Mouse (Mus musculus): ENCODE measurements around the gene Tead3. TPM values are rescaled to one million over a fixed set of nuclear protein-coding genes. Genes with fewer than 3 reads are reported as not detected.

Tead3 gene
- polyA plus RNA-seq, 1 experiment from 2014 or later, result 5.8 TPM

DNA sequence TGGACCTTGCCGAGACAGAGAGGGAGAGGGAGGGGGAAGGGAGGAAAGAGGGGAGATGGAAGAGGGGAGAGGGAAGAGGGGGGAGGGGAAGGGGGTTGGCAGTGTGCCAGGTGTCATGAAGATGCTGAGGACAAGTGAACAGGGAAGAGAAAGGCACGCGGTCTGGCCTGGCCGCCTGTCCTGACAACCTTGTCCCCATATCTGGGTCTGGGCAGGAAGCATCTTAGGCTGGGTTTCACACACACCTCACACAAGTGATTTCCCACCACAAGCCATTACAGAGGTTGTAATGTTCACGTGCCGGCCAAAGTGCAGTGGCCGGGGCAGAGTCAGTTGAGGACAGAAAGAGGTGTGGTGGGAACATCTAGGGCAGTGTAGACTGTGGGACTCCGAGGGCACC, 63.0 kb downstream of the Tead3 start:
- peak; percentile 93 for ATAC-seq
- peak overlapping the region; percentile 57; the same call in 1 of the 2 replicates for H3K27ac ChIP-seq (ENCODE audit: low read depth, low read length)
- no peak for TF ChIP-seq CTCF (IDR thresholded peaks at IDR 0.05; ENCODE audit: low read depth)
- 27% methylated on average over 8 of the region's 8 CpGs for WGBS
- peaks cover 6% of the 10 kb centered on the region; the same call in 1 of the 2 replicates for H3K36me3 ChIP-seq (ENCODE audit: control insufficient read depth, insufficient read depth)
- H3K9ac ChIP-seq (ENCODE audit: low read depth, low read length), result no peak overlapping the region
- H3K4me1 ChIP-seq (replicated peaks; ENCODE audit: control insufficient read depth, insufficient read depth, low read length), result 0 out of 2 replicates have a peak, but pooled peaks cover 6% of the 10 kb centered on the region
- H3K4me2 ChIP-seq (replicated peaks; ENCODE audit: low read depth), result no peak overlapping the region; the same call in 1 of the 2 replicates
- H3K27me3 ChIP-seq (replicated peaks; ENCODE audit: control insufficient read depth, insufficient read depth, low read length), result no peaks in the 10 kb centered on the region
- no peak overlapping the region for H3K4me3 ChIP-seq (ENCODE audit: low read depth, low read length)
- no peaks in the 10 kb centered on the region for H3K9me3 ChIP-seq (ENCODE audit: control insufficient read depth)

DNA sequence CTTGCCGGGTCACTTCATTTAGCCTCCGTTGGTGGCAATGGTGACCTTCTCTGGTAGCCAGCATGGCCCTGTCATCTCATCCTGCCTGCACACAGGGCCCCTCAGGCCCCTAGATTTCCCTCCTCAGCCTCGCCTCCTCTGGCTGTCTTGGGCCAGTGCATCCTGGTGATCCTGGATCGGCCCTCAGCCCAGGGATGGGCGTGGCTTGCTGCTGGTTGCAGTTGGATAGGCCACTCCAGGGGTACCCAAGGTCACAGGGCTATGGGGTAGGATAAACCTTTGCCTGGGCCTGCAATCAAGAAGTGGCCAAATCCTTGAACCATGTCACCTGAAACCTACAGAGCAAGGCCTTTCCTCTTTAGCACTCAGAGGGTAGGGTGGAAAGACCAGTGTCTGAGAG, 63.7 kb downstream of the Tead3 start:
- 59% methylated on average over 5 of the region's 5 CpGs for WGBS
- H3K4me1 ChIP-seq (replicated peaks; ENCODE audit: control insufficient read depth, insufficient read depth, low read length), result 0 out of 2 replicates have a peak, but pooled peaks cover 6% of the 10 kb centered on the region
- H3K4me2 ChIP-seq (replicated peaks; ENCODE audit: low read depth), result no peak overlapping the region
- ATAC-seq, result no peak
- no peak overlapping the region for H3K9ac ChIP-seq (ENCODE audit: low read depth, low read length)
- no peaks in the 10 kb centered on the region for H3K9me3 ChIP-seq (ENCODE audit: control insufficient read depth)
- H3K27ac ChIP-seq (ENCODE audit: low read depth, low read length), result no peak overlapping the region
- TF ChIP-seq CTCF (IDR thresholded peaks at IDR 0.05; ENCODE audit: low read depth), result peak; percentile 40; the same call in 1 of the 2 replicates
- H3K4me3 ChIP-seq (ENCODE audit: low read depth, low read length), result no peak overlapping the region
- H3K36me3 ChIP-seq (ENCODE audit: control insufficient read depth, insufficient read depth), result peaks cover 6% of the 10 kb centered on the region; the same call in 1 of the 2 replicates
- H3K27me3 ChIP-seq (replicated peaks; ENCODE audit: control insufficient read depth, insufficient read depth, low read length), result no peaks in the 10 kb centered on the region

DNA sequence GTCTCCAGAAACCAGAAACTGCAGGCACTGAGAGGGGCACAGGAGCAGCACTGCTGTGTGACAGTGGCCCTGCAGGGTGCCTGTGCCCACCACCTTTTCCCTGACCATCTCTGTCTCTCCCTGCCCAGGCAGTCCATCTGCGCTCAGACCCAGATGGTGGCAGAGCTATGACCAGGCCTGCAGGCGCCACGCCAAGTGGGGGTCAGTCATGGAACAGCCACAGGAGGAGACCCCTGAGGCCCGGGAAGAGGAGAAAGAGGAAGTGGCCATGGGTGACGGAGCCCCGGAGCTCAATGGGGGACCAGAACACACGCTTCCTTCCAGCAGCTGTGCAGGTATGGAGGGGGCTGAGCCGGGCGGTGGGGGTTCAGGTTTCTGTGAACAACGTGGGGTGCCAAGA, 64.5 kb downstream of the Tead3 start:
- ATAC-seq, result no peak
- Histone ChIP-seq H3K27ac (ENCODE audit: low read depth, low read length) (no peak overlapping the region), H3K4me1 (replicated peaks; ENCODE audit: control insufficient read depth, insufficient read depth, low read length) (0 out of 2 replicates have a peak, but pooled peaks cover 6% of the 10 kb centered on the region), H3K27me3 (replicated peaks; ENCODE audit: control insufficient read depth, insufficient read depth, low read length) (no peaks in the 10 kb centered on the region), H3K9ac (ENCODE audit: low read depth, low read length) (no peak overlapping the region), H3K9me3 (ENCODE audit: control insufficient read depth) (no peaks in the 10 kb centered on the region), H3K36me3 (ENCODE audit: control insufficient read depth, insufficient read depth) (peaks cover 6% of the 10 kb centered on the region; the same call in 1 of the 2 replicates), H3K4me3 (ENCODE audit: low read depth, low read length) (no peak overlapping the region), H3K4me2 (replicated peaks; ENCODE audit: low read depth) (no peak overlapping the region)
- no peak for TF ChIP-seq CTCF (IDR thresholded peaks at IDR 0.05; ENCODE audit: low read depth)
- WGBS, result 87% methylated on average over 10 of the region's 10 CpGs

DNA sequence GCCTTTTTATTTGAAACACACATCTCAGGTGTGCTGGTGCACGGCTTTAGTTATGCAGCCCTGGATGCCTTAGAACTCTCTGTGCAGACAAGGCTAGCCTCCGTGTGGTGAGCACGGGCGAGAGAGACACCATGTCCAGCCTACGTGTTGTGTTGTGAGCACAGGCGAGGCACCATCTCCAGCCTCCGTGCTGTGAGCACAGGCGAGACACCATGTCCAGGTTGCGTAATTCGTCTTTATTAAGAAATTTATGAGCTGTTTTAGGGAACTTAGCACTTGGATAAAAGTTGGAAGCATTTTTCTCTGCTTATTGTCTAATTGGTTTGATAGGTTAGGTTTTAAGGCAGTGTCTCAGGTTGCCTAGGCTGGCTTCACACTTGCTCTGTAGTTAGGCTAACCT, 67.4 kb downstream of the Tead3 start:
- no peaks in the 10 kb centered on the region for H3K27me3 ChIP-seq (replicated peaks; ENCODE audit: control insufficient read depth, insufficient read depth, low read length)
- no peak overlapping the region for H3K4me3 ChIP-seq (ENCODE audit: low read depth, low read length)
- H3K9me3 ChIP-seq (ENCODE audit: control insufficient read depth), result no peaks in the 10 kb centered on the region
- 69% methylated on average over 10 of the region's 10 CpGs for WGBS
- no peaks in the 10 kb centered on the region; the same call in 1 of the 2 replicates for H3K36me3 ChIP-seq (ENCODE audit: control insufficient read depth, insufficient read depth)
- 0 out of 2 replicates have a peak, but pooled peaks cover 6% of the 10 kb centered on the region for H3K4me1 ChIP-seq (replicated peaks; ENCODE audit: control insufficient read depth, insufficient read depth, low read length)
- no peak overlapping the region for H3K27ac ChIP-seq (ENCODE audit: low read depth, low read length)
- no peak overlapping the region for H3K9ac ChIP-seq (ENCODE audit: low read depth, low read length)
- no peak for ATAC-seq
- peak overlapping the region; percentile 37; the same call in 1 of the 2 replicates for H3K4me2 ChIP-seq (replicated peaks; ENCODE audit: low read depth)
- no peak for TF ChIP-seq CTCF (IDR thresholded peaks at IDR 0.05; ENCODE audit: low read depth)

DNA sequence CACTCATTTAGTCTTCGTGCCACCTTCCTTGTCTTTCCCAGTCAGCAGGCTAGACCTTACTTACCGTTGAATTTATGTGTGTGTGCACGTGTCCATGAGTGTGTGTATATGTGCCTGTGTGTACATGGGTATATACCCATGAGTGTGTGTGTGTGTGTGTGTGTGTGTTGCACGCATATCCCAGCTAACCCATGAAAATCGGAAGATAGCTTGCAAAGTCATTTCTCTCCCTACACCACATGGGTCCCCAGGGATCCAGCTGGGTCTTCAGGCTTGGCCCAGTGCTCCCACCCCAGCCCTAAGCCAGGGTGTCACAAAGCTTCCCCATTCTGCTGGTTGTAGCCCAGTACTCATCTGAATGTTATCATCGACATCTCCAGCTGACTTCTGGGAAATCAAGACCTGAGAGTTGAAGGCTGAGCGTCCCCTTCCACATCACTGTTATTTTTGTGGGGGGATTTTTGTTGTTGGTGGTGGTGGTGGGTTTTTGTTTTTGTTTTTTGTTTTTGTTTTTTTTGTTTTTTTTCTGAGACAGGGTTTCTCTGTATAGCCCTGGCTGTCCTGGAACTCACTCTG, 68.7 kb downstream of the Tead3 start:
- Histone ChIP-seq H3K9ac (ENCODE audit: low read depth, low read length) (no peak overlapping the region), H3K27ac (ENCODE audit: low read depth, low read length) (no peak overlapping the region), H3K4me1 (replicated peaks; ENCODE audit: control insufficient read depth, insufficient read depth, low read length) (0 out of 2 replicates have a peak, but pooled peaks cover 5% of the 10 kb centered on the region), H3K9me3 (ENCODE audit: control insufficient read depth) (no peaks in the 10 kb centered on the region), H3K27me3 (replicated peaks; ENCODE audit: control insufficient read depth, insufficient read depth, low read length) (no peaks in the 10 kb centered on the region), H3K4me2 (replicated peaks; ENCODE audit: low read depth) (no peak overlapping the region), H3K36me3 (ENCODE audit: control insufficient read depth, insufficient read depth) (no peaks in the 10 kb centered on the region; the same call in 1 of the 2 replicates), H3K4me3 (ENCODE audit: low read depth, low read length) (no peak overlapping the region)
- TF ChIP-seq CTCF (IDR thresholded peaks at IDR 0.05; ENCODE audit: low read depth), result no peak
- 94% methylated on average over 7 of the region's 7 CpGs for WGBS
- no peak for ATAC-seq

Other genes with a start within 250 kb of the Tead3 start
- 0.57 and 0.60 TPM in 2 replicates for gene Scube3, start 208.7 kb downstream of the Tead3 start, polyA plus RNA-seq (2015; fragmentation: Nextera tagmentation; extraction: Ambion mirVana)
- 10.6 and 11.6 TPM in 2 replicates for gene Zfp523, start 173.7 kb downstream of the Tead3 start, polyA plus RNA-seq (2015; fragmentation: Nextera tagmentation; extraction: Ambion mirVana)
- gene Def6, start 143.0 kb downstream of the Tead3 start, polyA plus RNA-seq (2015; fragmentation: Nextera tagmentation; extraction: Ambion mirVana), result 1.7 TPM in 2 replicates
- 1.7 and 2.1 TPM in 2 replicates for gene Ppard, start 118.1 kb downstream of the Tead3 start, polyA plus RNA-seq (2015; fragmentation: Nextera tagmentation; extraction: Ambion mirVana)
- gene Fance, start 37.3 kb downstream of the Tead3 start, polyA plus RNA-seq (2015; fragmentation: Nextera tagmentation; extraction: Ambion mirVana), result 10.3 and 11.0 TPM in 2 replicates
- gene Rpl10a, start 22.3 kb downstream of the Tead3 start, polyA plus RNA-seq (2015; fragmentation: Nextera tagmentation; extraction: Ambion mirVana), result 383 and 417 TPM in 2 replicates
- 1.2 and 1.4 TPM in 2 replicates for gene Tulp1, start 14.4 kb upstream of the Tead3 start, polyA plus RNA-seq (2015; fragmentation: Nextera tagmentation; extraction: Ambion mirVana)
- 9.7 and 10.1 TPM in 2 replicates for gene Fkbp5, start 166.7 kb upstream of the Tead3 start, polyA plus RNA-seq (2015; fragmentation: Nextera tagmentation; extraction: Ambion mirVana)
- gene Armc12, start 180.0 kb upstream of the Tead3 start, polyA plus RNA-seq (2015; fragmentation: Nextera tagmentation; extraction: Ambion mirVana), result not detected in 2 replicates
- not detected in 2 replicates for gene Clpsl2, start 198.6 kb upstream of the Tead3 start, polyA plus RNA-seq (2015; fragmentation: Nextera tagmentation; extraction: Ambion mirVana)
- gene Clps, start 209.9 kb upstream of the Tead3 start, polyA plus RNA-seq (2015; fragmentation: Nextera tagmentation; extraction: Ambion mirVana), result 104 and 125 TPM in 2 replicates
- gene Lhfpl5, start 224.8 kb upstream of the Tead3 start, polyA plus RNA-seq (2015; fragmentation: Nextera tagmentation; extraction: Ambion mirVana), result 0.90 and 1.3 TPM in 2 replicates